Mouse (Mus musculus): ENCODE measurements around the gene Cypt4. TPM values are rescaled to one million over a fixed set of nuclear protein-coding genes. Genes with fewer than 3 reads are reported as not detected.
"Not testable (repeated sequence)": the region's sequence is repeated elsewhere in the genome, so short reads cannot be mapped to it uniquely, and the experiment has no call there.

The Cypt4 gene
- total RNA-seq (2012; rRNA removed), result not detected in 2 replicates

- H3K9me3 ChIP-seq (ENCODE audit: control insufficient read depth, insufficient read depth, low read depth, low read length), result no peaks in the 10 kb centered on the region
- in situ Hi-C loops (cut with MboI; ENCODE audit: low sequenced_read_pairs in 2 of 2, unreplicated experiment in 2 of 2), result no loop called here
- H3K36me3 ChIP-seq (ENCODE audit: control insufficient read depth, insufficient read depth, low read length, poor library complexity, severe bottlenecking), result no peaks in the 10 kb centered on the region
- no peak within 1 kb of the TSS for H3K4me3 ChIP-seq (ENCODE audit: insufficient read depth in 1 of 2, low read depth in 1 of 2, low read length in 2 of 2, poor library complexity in 1 of 2, severe bottlenecking in 1 of 2)
- TF ChIP-seq MAFK (IDR thresholded peaks at IDR 0.05; ENCODE audit: insufficient read depth, low read depth, low read length) (no peak), ZNF384 (IDR thresholded peaks at IDR 0.05; ENCODE audit: low read depth, low read length) (no peak), ZC3H11A (IDR thresholded peaks at IDR 0.05; ENCODE audit: borderline replicate concordance, low read depth, low read length) (no peak), CHD2 (IDR thresholded peaks at IDR 0.05; ENCODE audit: low read depth, low read length) (no peak), HCFC1 (IDR thresholded peaks at IDR 0.05; ENCODE audit: borderline replicate concordance, insufficient read depth, low read length) (no peak)
- H3K9ac ChIP-seq (ENCODE audit: insufficient read depth, low read depth, low read length, poor library complexity, severe bottlenecking), result no peak within 1 kb of the TSS
- DNase-seq (ENCODE audit: low read depth, low spot score), result no peak
- no peaks in the 10 kb centered on the region for H3K4me1 ChIP-seq (ENCODE audit: control insufficient read depth in 2 of 2, insufficient read depth in 2 of 2, low read length in 2 of 2, poor library complexity in 1 of 2)
- H3K27ac ChIP-seq (ENCODE audit: insufficient read depth, low read depth, low read length, poor library complexity, severe bottlenecking), result no peak within 1 kb of the TSS
Measured at GRCm38 (mm10) chr9:24624896-24625295, at the start of gene Cypt4. Gene Cypt4, plus strand, starts transcription at chr9:24625196.

GRCm38 (mm10) chr9:24637341-24637740 is 12.3 kb downstream of the Cypt4 start:
- H3K27ac ChIP-seq (ENCODE audit: insufficient read depth, low read depth, low read length, poor library complexity, severe bottlenecking); H3K36me3 ChIP-seq (ENCODE audit: control insufficient read depth, insufficient read depth, low read length, poor library complexity, severe bottlenecking); DNase-seq (ENCODE audit: low read depth, low spot score); H3K9me3 ChIP-seq (ENCODE audit: control insufficient read depth, insufficient read depth, low read depth, low read length); H3K9ac ChIP-seq (ENCODE audit: insufficient read depth, low read depth, low read length, poor library complexity, severe bottlenecking); in situ Hi-C loops (cut with MboI; ENCODE audit: low sequenced_read_pairs in 2 of 2, unreplicated experiment in 2 of 2); H3K4me1 ChIP-seq (ENCODE audit: control insufficient read depth in 2 of 2, insufficient read depth in 2 of 2, low read length in 2 of 2, poor library complexity in 1 of 2); H3K4me3 ChIP-seq (ENCODE audit: insufficient read depth in 1 of 2, low read depth in 1 of 2, low read length in 2 of 2, poor library complexity in 1 of 2, severe bottlenecking in 1 of 2): not testable (repeated sequence)

Other genes with a start within 250 kb of the Cypt4 start
- gene Dpy19l1, start 122.1 kb upstream of the Cypt4 start, total RNA-seq (2012; rRNA removed), result 54.1 and 72.3 TPM in 2 replicates
- gene Dpy19l2, start 71.1 kb downstream of the Cypt4 start, total RNA-seq (2012; rRNA removed), result 0.11 TPM in 1 of 2 replicates, not detected in the other
- 1.1 and 5.5 TPM in 2 replicates for gene Tbx20, start 149.1 kb downstream of the Cypt4 start, total RNA-seq (2012; rRNA removed)